Mouse (Mus musculus) liver, adult 10 weeks (tissue): Measurements from ENCODE around the gene Ror1. TPM values are rescaled to one million over a fixed set of nuclear protein-coding genes. Genes with fewer than 3 reads are reported as not detected.

Experiments
- polyA plus RNA-seq: library from polyadenylated mRNA; stranded (reverse); fragments of 350-450 nt; fragmentation: Illumina TruSeq; extraction: RNeasy Lipid Tissue Mini Kit (QIAGEN cat#74804); gene quantifications from one replicate; pipeline ENCODE4 v1.2.3, GENCODE M21; 2014; ENCODE audit warnings: low read depth, low replicate concordance

The Ror1 gene
- polyA plus RNA-seq = 2.7 TPM

GRCm38 (mm10) chr4:100095685-100096595, at the start of gene Ror1:
Gene Ror1 (plus strand): TSS chr4:100095791.

GRCm38 (mm10) chr4:100478592-100479321, 383.2 kb downstream of the Ror1 start, which contains the start of gene Ube2u:
Gene Ube2u (plus strand): TSS chr4:100478849.

Other genes with a start within 250 kb of the Ror1 start
- 107 TPM for gene Pgm1, start 166.4 kb upstream of the Ror1 start, polyA plus RNA-seq
- 11.8 TPM for gene Itgb3bp, start 166.0 kb upstream of the Ror1 start, polyA plus RNA-seq